Mouse (Mus musculus): ENCODE measurements around the gene Vmp1. TPM values are rescaled to one million over a fixed set of nuclear protein-coding genes. Genes with fewer than 3 reads are reported as not detected.

Vmp1 gene
- polyA plus RNA-seq, 1 experiment from 2014 or later = 147 TPM

DNA sequence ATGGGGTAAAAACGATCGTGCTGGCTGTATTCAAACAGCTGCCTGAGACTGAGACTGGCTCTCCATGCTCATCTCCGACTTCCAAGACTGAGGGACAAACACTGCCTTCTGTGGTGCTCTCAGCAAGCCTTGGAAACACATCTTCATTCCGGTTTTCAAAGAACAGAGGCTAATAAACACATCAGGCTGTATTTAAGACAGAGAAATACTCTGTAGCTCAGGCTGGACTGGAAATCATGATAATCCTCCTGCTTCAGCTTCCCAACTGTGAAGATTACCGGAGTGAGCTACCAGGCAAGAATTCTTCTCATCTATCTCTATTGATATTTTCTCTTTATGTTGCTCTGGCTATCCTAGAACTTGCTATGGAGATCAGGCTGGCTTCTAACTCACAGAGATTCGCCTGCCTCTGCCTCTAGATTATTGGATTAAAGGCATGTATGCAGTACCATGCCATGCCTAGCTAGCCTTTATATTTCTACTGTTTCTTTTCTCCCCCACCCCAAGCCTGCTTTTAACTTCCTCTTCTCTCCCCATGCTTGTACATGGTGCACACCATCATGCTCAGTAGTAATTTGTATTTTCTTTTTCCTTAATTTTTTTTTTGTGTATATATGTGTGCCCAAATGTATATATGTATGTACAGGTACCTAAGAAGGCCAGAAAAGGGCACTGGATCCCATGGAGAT is 89.3 kb downstream of the Vmp1 start:
- Histone ChIP-seq H3K4me2 (ENCODE audit: low read depth, low read length) (no peak overlapping the region), H3K27me3 (ENCODE audit: control insufficient read depth, insufficient read depth, low read length) (no peaks in the 10 kb centered on the region), H3K4me3 (replicated peaks; ENCODE audit: low read length) (no peak overlapping the region), H3K9me3 (replicated peaks; ENCODE audit: control insufficient read depth, low read length) (no peaks in the 10 kb centered on the region), H3K36me3 (ENCODE audit: control insufficient read depth, insufficient read depth, low read length) (no peaks in the 10 kb centered on the region), H3K27ac (ENCODE audit: low read length) (no peak overlapping the region), H3K4me1 (ENCODE audit: control insufficient read depth, insufficient read depth, low read length) (peaks cover 9% of the 10 kb centered on the region; the same call in 1 of the 2 replicates), H3K9ac (ENCODE audit: low read length) (0 out of 2 replicates have a peak overlapping the region, but pooled peaks have one; percentile 5)
- no peak for ATAC-seq (ENCODE audit: insufficient read depth, low FRiP score)
- 81% methylated on average over 6 of the region's 6 CpGs for WGBS

DNA sequence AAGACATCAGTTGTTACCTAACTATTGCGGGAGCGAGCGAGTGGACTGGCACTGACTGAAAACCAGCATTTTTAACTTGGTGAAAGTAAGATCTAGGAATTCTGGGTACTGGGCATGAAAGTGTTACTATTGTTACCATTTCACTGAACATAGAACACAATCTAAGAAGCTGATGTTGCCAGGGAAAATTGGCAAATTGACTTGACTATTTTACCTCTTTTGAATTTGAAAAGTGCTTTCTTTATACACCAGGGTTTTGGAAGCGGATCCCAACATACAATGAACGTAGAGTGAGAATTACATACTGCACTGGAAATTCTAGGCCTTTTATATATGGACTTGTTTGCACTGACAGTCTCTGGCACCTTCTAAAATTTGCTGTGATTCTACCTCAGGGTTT is 90.2 kb downstream of the Vmp1 start:
- H3K27ac ChIP-seq (ENCODE audit: low read length) = no peak overlapping the region; the same call in 1 of the 2 replicates
- WGBS = 82% methylated on average over 5 of the region's 5 CpGs

DNA sequence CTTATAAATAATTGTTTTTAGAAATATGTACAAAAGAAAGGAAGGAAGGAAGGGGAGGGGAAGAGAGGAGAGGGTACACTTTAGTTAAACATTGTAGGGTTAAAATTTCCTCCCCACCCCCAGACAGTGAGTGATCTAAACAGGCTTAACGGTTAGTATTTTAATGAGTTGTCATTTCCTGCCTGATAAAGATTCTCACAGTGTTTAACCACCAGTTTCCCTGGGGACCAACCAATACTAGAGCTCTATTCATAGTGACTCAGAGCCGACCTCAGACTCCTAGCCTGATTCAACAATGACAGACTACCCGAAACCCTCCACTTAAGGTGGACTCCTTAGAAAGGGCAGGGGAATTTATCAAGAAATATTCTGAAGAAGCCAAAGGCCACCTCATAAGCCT is 90.6 kb downstream of the Vmp1 start:
- Histone ChIP-seq H3K9me3 (replicated peaks; ENCODE audit: control insufficient read depth, low read length) (no peaks in the 10 kb centered on the region), H3K4me2 (ENCODE audit: low read depth, low read length) (no peak overlapping the region), H3K4me3 (replicated peaks; ENCODE audit: low read length) (no peak overlapping the region), H3K4me1 (ENCODE audit: control insufficient read depth, insufficient read depth, low read length) (peaks cover 12% of the 10 kb centered on the region; the same call in 1 of the 2 replicates), H3K27ac (ENCODE audit: low read length) (no peak overlapping the region; the same call in 1 of the 2 replicates), H3K27me3 (ENCODE audit: control insufficient read depth, insufficient read depth, low read length) (no peaks in the 10 kb centered on the region), H3K9ac (ENCODE audit: low read length) (no peak overlapping the region), H3K36me3 (ENCODE audit: control insufficient read depth, insufficient read depth, low read length) (no peaks in the 10 kb centered on the region)
- peak; percentile 69; the same call in 1 of the 2 replicates for ATAC-seq (ENCODE audit: insufficient read depth, low FRiP score)
- 18% methylated on average over 3 of the region's 3 CpGs for WGBS

More for the DNA sequence above, 90.2 kb downstream of the Vmp1 start:
- no peak overlapping the region for H3K4me2 ChIP-seq (ENCODE audit: low read depth, low read length)
- no peaks in the 10 kb centered on the region for H3K9me3 ChIP-seq (replicated peaks; ENCODE audit: control insufficient read depth, low read length)
- H3K36me3 ChIP-seq (ENCODE audit: control insufficient read depth, insufficient read depth, low read length) = no peaks in the 10 kb centered on the region
- H3K9ac ChIP-seq (ENCODE audit: low read length) = no peak overlapping the region
- H3K4me1 ChIP-seq (ENCODE audit: control insufficient read depth, insufficient read depth, low read length) = peaks cover 9% of the 10 kb centered on the region; the same call in 1 of the 2 replicates
- no peak for ATAC-seq (ENCODE audit: insufficient read depth, low FRiP score)
- no peak overlapping the region for H3K4me3 ChIP-seq (replicated peaks; ENCODE audit: low read length)
- H3K27me3 ChIP-seq (ENCODE audit: control insufficient read depth, insufficient read depth, low read length) = no peaks in the 10 kb centered on the region

DNA sequence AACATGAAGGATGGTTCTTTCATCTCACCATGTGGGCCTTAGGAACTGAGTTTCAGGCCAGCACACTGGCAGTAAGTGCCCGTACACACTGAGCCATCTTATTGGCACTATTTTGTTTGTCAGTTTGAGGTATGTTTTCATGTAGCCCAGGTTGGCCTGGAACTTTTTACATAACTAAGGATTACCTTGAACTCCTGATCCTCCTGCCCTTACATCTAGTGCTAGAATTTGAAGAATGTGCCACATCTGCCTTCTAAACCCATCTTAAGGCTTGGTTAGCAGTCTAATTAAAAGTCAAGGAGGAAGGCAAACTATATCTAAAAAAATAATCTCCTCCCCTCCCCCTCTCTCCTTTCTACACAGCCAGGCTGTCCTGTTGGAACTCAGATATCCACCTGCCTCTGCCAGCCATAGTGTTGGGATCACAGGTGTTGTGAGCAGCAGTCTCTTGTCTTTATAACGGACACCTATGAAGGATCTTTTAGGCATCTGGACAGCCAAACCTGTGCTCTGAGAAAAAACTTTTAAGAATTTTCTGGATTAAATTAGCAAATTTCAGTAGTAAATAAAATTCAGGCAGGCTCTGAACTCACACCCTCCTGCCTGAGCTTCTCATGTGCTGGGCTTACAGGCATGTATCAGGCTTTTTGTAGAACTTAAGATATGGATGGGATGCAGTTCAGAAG is 91.6 kb downstream of the Vmp1 start:
- ATAC-seq (ENCODE audit: insufficient read depth, low FRiP score) = no peak
- Histone ChIP-seq H3K9me3 (replicated peaks; ENCODE audit: control insufficient read depth, low read length) (no peaks in the 10 kb centered on the region), H3K36me3 (ENCODE audit: control insufficient read depth, insufficient read depth, low read length) (no peaks in the 10 kb centered on the region), H3K27ac (ENCODE audit: low read length) (no peak overlapping the region), H3K9ac (ENCODE audit: low read length) (no peak overlapping the region), H3K4me1 (ENCODE audit: control insufficient read depth, insufficient read depth, low read length) (peaks cover 17% of the 10 kb centered on the region; the same call in 1 of the 2 replicates), H3K27me3 (ENCODE audit: control insufficient read depth, insufficient read depth, low read length) (no peaks in the 10 kb centered on the region), H3K4me3 (replicated peaks; ENCODE audit: low read length) (no peak overlapping the region), H3K4me2 (ENCODE audit: low read depth, low read length) (no peak overlapping the region)
- WGBS = 80% methylated on average over 2 of the region's 2 CpGs

DNA sequence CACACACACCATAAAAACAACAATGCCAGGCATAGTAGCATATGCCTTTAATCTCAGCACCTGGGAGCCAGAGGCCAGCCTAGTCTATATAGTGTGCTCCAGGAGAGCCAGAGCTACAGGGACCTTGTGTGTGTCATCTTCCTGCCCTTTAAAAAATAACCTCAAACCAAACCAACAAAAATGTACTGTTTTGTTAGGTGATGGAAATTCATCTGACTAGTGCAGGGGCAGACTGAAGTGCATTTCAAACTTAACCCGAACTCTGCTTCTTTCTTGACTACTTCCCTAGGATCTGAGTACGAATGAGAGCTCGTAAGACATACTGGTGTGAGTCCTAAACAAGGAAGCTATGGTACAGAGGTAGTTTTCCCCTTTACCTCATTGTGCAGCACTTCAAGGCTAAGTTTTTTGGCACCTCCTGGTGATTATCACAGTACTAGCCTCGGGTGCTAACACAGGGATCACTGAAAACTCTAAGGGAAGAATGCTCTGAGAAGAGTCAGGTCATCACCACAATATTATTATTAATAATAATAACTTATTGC is 92.3 kb downstream of the Vmp1 start:
- Histone ChIP-seq H3K36me3 (ENCODE audit: control insufficient read depth, insufficient read depth, low read length) (no peaks in the 10 kb centered on the region), H3K4me2 (ENCODE audit: low read depth, low read length) (no peak overlapping the region), H3K4me1 (ENCODE audit: control insufficient read depth, insufficient read depth, low read length) (peaks cover 17% of the 10 kb centered on the region; the same call in 1 of the 2 replicates), H3K9me3 (replicated peaks; ENCODE audit: control insufficient read depth, low read length) (no peaks in the 10 kb centered on the region), H3K4me3 (replicated peaks; ENCODE audit: low read length) (no peak overlapping the region), H3K9ac (ENCODE audit: low read length) (no peak overlapping the region), H3K27ac (ENCODE audit: low read length) (no peak overlapping the region), H3K27me3 (ENCODE audit: control insufficient read depth, insufficient read depth, low read length) (no peaks in the 10 kb centered on the region)
- WGBS = 80% methylated on average over 4 of the region's 4 CpGs
- ATAC-seq (ENCODE audit: insufficient read depth, low FRiP score) = no peak

DNA sequence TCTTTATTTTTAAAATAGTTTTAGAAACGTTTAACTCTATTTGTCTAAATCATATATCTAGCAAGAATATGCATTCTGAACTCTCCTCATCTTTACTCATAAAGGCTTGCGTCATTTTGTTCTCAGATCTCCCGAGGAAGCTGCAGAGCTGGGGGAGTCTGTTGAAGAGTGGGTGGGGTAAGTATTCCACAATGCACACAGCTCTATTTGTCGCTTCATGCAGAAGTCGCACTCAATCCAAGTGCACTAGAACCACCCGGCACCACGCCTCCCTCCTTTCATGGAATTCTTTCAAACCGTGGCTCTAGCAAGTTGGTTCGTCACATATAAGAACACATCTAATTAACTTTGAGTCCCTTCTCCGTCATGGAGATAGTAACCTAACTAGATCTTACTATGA is 93.1 kb downstream of the Vmp1 start:
- Histone ChIP-seq H3K4me1 (ENCODE audit: control insufficient read depth, insufficient read depth, low read length) (peaks cover 15% of the 10 kb centered on the region; the same call in 1 of the 2 replicates), H3K36me3 (ENCODE audit: control insufficient read depth, insufficient read depth, low read length) (no peaks in the 10 kb centered on the region), H3K4me3 (replicated peaks; ENCODE audit: low read length) (no peak overlapping the region), H3K27ac (ENCODE audit: low read length) (no peak overlapping the region), H3K4me2 (ENCODE audit: low read depth, low read length) (no peak overlapping the region), H3K9me3 (replicated peaks; ENCODE audit: control insufficient read depth, low read length) (no peaks in the 10 kb centered on the region), H3K27me3 (ENCODE audit: control insufficient read depth, insufficient read depth, low read length) (no peaks in the 10 kb centered on the region), H3K9ac (ENCODE audit: low read length) (no peak overlapping the region)
- WGBS = 83% methylated on average over 10 of the region's 10 CpGs
- no peak for ATAC-seq (ENCODE audit: insufficient read depth, low FRiP score)

DNA sequence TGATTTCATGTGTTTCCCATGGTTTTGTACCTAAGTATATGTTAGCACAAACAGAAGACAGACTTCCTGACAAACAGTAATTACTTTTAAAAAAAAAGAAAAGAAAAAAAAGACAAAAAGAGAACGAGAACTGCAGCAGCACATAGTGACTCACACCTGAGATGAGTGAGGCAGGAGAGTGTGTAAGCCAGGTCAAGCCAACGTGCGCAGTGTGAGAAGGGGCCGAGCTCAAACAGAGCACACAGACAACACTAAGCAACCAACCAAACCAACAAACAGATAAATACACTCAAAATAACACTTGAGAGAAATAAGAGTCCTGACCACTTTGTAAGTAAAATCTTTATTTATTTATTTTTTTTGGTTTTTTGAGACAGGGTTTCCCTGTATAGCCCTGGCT is 93.6 kb downstream of the Vmp1 start:
- H3K36me3 ChIP-seq (ENCODE audit: control insufficient read depth, insufficient read depth, low read length) = no peaks in the 10 kb centered on the region
- no peak overlapping the region for H3K27ac ChIP-seq (ENCODE audit: low read length)
- H3K9ac ChIP-seq (ENCODE audit: low read length) = no peak overlapping the region
- H3K4me2 ChIP-seq (ENCODE audit: low read depth, low read length) = no peak overlapping the region
- H3K9me3 ChIP-seq (replicated peaks; ENCODE audit: control insufficient read depth, low read length) = no peaks in the 10 kb centered on the region
- H3K4me3 ChIP-seq (replicated peaks; ENCODE audit: low read length) = no peak overlapping the region
- peaks cover 15% of the 10 kb centered on the region; the same call in 1 of the 2 replicates for H3K4me1 ChIP-seq (ENCODE audit: control insufficient read depth, insufficient read depth, low read length)
- H3K27me3 ChIP-seq (ENCODE audit: control insufficient read depth, insufficient read depth, low read length) = no peaks in the 10 kb centered on the region
- no peak for ATAC-seq (ENCODE audit: insufficient read depth, low FRiP score)
- 74% methylated on average over 4 of the region's 4 CpGs for WGBS

DNA sequence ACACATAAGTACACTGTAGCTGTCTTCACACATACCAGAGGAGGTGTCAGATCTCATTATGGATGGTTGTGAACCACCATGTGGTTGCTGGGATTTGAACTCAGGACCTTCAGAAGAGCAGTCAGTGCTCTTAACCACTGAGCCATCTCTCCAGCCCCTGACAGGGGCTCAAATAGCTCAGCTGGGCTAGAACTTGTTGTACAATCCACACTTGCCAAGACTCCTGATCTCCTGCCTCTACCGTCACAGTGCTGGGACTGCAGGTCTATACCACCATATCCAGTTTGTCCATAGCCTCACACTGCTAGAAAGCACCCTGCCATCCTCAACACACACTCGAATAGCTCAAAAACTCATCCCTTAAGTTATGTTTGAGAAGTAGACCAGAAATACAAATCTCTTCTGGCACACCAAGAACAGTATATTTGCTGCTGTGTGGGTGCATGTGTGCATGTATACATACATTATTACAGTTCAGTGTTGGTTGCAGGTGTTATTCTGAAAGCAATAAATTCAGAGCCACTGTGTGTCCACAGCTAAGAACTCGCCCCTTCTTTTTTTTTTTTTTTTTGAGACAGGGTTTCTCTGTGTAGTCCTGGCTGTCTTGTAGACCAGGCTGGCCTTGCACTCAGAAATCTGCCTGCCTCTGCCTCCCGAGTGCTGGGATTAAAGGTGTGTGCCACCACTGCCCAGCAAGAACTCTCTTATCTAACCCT is 94.9 kb downstream of the Vmp1 start:
- no peak for ATAC-seq (ENCODE audit: insufficient read depth, low FRiP score)
- 91% methylated on average over 4 of the region's 4 CpGs for WGBS
- H3K36me3 ChIP-seq (ENCODE audit: control insufficient read depth, insufficient read depth, low read length) = no peaks in the 10 kb centered on the region

More for the DNA sequence above, 94.9 kb downstream of the Vmp1 start:
- H3K4me3 ChIP-seq (replicated peaks; ENCODE audit: low read length) = no peak overlapping the region
- no peak overlapping the region for H3K9ac ChIP-seq (ENCODE audit: low read length)
- H3K4me1 ChIP-seq (ENCODE audit: control insufficient read depth, insufficient read depth, low read length) = peaks cover 21% of the 10 kb centered on the region
- peak overlapping the region; percentile 100 for H3K27ac ChIP-seq (ENCODE audit: low read length)
- H3K4me2 ChIP-seq (ENCODE audit: low read depth, low read length) = no peak overlapping the region
- no peaks in the 10 kb centered on the region for H3K9me3 ChIP-seq (replicated peaks; ENCODE audit: control insufficient read depth, low read length)
- no peaks in the 10 kb centered on the region for H3K27me3 ChIP-seq (ENCODE audit: control insufficient read depth, insufficient read depth, low read length)

Measured in stomach, embryonic 16.5 days (tissue).